Mouse (Mus musculus) left cerebral cortex, adult 9 months (tissue): Measurements from ENCODE around the gene Tcta.
"Not testable (repeated sequence)": the region's sequence is repeated elsewhere in the genome, so short reads cannot be mapped to it uniquely, and the experiment has no call there.

ENCODE experiments used
- DNase-seq, 2 experiments: peaks; one replicate each; pipeline ENCODE4 v3.0.0; 2022; ENCODE audit warnings: low spot score in 2 of 2

Gene Tcta

GRCm38 (mm10) chr9:108271941-108272340, 34.0 kb downstream of the Tcta start:
- DNase-seq: no peak

- DNase-seq: not testable (repeated sequence)
Observed at GRCm38 (mm10) chr9:108268701-108269100, 37.3 kb downstream of the Tcta start.

DNA sequence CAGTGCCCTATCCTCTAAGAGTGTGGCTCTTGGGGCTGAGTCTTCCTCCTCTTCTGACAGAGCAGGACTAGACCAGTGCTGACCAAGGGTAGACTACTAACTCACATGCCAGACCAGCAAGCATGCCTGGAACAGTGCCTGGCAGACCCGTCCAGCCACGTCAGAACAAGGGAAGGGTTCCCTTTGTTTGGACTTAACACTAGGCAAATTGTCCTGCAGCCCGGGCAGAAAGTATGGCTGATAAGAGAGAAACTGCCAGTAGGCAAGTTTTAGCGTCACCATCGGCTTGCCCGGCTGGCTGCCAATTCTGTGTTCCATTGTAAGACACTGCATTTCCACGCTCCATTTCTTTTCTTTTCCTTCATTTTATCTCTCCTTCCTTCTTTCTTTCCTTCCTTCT, 38.3 kb downstream of the Tcta start:
- DNase-seq: no peak

- no peak for DNase-seq
Observed at GRCm38 (mm10) chr9:108266261-108266935, 39.6 kb downstream of the Tcta start.

- DNase-seq: no peak
Observed at GRCm38 (mm10) chr9:108264191-108264921, 41.6 kb downstream of the Tcta start.

DNA sequence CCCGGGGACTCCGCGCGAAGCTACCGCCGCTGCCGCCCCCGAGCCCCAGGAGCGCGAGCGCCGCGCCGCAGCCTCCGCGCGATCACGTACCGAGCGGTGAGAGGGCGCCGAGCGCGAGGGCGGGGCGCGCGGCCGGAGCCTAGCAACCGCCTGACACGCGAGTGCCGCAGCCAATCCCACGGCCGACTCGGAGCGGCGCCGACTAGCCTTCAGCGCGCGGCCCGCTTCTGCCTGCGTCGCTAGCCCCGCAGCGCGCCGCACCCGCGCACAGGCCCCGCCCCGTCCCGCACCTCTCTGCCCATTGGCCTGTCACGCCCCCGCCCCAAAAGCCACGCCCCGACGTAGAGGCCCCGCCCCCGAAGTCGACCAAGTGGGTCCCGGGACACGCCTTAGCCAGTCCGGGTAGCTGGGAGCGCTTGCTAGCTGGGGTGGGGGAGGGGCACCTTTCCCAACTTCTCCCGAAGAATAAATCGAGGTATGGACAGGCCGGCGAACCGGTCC, 42.2 kb downstream of the Tcta start, which contains the start of gene Dag1:
Gene Dag1 (minus strand): TSS at position 269 of the 501 bp plus-strand sequence.
- DNase-seq: peak; percentile 94 to 97

DNA sequence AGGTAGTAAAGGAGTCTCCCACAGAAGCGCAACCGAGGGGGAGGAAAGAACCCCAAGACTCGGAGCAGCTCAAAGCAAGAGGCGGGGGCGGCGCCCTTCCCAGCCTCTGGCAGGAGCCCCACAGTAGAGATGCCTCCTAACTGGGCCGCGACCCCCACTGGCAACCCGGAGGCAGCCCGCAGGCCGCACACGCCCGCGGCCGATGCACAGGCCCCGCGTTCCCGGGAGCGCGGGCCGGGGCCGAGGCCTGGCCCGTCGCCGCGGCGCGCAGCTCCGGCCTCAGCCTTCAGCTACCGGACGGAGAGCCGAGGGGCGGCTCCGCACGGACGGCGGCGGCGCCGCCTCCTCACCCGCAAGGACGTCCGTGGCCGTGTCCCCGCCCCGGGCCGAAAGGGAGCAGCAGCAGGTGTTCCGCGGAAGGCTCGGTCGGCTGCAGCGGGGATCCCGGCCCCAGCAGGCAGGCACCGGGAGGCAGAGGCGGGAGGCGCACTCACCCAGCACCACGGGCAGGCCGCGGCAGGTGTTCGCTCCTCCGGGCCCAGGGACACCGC, 42.8 kb downstream of the Tcta start:
- DNase-seq: peak; percentile 24 to 25

- DNase-seq: no peak
Observed at GRCm38 (mm10) chr9:108262494-108263049, 43.4 kb downstream of the Tcta start.

DNA sequence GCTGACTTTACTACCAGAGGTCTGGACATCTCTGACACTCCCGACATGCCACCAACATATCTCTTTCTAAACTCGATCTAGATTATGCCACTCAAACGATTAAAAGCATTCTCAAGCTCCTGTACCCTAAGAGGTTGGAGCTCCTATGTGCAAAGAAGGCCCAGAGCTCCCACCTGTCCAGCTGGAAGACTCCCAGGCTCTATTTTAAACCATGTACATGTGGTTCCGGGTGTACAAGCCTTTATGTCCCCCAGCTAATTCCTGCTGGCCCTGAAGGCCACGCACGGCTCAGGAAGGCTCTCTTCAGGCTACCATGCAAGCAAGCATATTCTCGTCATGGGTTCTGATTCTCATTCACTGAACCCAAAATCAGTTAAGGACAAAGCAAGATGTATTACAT, 44.1 kb downstream of the Tcta start:
- DNase-seq: no peak

DNA sequence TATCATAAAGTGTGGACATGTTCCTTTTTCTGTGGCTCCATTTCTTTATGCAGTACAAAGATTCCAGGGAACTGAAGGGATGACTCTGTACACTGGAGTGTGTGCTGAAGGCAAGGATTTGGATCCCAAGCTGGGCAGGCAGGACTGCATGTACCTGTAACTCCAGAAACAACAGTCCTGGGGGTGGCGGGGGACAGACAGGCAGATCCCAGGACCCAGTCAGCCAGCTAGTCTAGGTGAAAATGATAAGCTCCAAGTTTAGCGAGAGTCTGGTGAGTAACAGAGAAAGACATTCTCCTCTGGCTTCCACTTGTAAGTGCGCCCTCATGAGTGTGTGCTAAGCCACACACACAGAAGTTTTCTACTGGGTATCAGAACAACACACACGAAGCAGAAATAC, 45.4 kb downstream of the Tcta start:
- no peak for DNase-seq
